Mouse (Mus musculus) duodenum, adult 2 months (tissue): ENCODE measurements around the gene Taldo1. TPM values are rescaled to one million over a fixed set of nuclear protein-coding genes. Genes with fewer than 3 reads are reported as not detected.

Experiments
- polyA plus RNA-seq: library from polyadenylated mRNA; depleted of rRNA; stranded (reverse); fragments of >200 nt; gene quantifications from 2 replicates; pipeline ENCODE4 v1.2.3, GENCODE M21; 2012; ENCODE audit warnings: low replicate concordance; rRNA removed

Gene Taldo1
- polyA plus RNA-seq: 174 and 342 TPM in 2 replicates

DNA sequence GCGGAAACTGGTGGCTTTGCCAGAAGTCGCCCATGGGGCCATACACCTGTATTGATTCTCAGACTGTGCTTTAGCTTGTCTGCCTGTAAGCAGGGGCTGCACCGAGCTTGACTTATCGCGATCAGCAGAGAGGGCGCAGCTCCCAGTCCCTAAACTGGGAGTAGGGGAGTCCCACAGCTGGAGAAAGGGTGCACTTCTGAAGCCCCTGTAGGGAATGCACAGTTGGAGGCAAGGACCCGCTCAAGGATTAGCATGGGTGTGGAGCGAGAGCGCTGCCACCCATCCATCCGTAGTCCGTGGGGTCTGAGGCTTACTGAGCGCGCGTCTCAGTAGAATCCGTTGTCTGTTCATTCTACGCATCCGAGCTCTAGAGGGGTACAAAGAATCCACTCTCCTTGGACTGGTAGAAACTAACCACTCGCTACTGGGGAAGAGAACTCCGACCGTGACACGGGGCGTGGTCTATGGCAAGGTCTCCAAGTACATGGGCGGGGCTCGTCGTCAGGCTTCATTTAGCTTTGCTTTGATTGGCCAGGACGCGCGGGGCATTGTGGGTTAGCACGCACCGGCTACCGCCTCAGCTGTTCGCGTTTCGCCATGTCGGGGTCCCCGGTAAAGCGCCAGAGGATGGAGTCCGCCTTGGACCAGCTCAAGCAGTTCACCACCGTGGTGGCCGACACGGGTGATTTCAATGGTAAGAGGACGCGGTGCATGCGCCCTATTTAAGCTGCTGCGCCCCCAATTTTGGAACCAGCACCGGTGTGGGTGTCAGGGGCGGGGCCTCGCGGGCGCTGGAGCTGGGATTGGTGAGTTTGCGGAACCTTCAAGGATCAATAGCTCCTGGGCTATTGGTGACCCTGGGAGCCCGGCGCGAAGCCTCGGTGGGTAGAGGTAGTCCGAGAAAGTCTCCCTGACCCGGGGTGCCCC, at the start of gene Taldo1:
TSS of gene Taldo1 (plus strand) at position 575 of the 927 bp plus-strand sequence.

DNA sequence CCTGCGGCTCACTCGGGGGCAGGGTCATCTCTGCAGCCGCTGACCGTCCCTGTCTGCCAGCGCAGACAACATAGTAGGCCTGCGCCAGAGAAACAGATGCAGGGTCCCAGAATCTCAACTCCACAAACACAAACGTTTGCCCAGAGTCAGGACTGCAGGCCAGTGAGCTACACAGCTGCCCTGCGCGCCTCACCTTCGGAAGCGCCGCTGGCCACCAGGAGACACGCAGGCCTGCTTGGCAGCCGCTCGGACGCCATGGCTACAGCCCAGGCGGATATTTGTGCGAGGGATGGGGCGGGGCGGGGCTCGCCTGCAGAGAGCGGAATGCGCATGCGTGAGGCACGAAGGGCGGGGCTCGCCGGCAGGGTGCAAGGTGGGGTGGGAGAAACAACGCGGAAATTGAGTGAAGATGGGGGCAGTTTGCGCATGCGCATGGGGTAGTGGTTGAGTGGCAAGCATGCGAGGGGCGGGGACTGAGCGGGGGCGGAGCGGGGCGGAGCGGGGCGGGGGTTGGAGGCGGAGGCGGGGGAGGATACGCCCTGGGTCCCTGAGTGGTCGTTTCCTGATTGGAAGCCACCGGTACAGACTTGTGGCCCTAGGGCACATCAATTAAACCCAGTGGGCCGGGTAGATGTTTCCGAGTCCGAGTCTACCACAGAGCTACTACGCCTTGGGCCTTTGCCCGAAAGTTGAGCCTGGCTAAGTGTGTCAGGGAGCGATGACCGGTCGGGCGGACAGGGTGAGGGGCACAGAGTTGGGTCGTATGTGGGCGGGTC, 22.0 kb downstream of the Taldo1 start, which contains the start of gene Gatd1:
TSS of gene Gatd1 (minus strand) at position 328 of the 776 bp plus-strand sequence.

DNA sequence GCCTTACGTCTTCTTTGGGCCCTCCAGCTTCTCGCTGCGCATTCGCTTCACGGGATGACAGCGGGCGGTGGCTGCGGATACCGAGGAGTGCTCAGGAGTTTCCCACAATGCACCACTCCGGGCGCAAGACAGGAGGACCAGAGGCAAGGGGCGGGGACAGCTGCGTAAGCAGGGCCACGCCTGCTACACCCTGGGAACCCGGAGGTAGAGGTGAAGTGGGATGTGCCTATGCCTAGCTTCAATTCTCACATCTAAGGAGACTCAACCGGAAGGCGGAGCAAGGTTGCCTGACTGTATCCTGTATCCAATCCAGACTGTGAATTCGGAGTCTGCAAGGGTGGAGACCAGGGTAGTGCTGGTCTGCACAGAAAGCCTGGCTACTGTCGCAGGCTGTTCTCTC, 37.3 kb downstream of the Taldo1 start, which contains the start of gene Cend1:
TSS of gene Cend1 (minus strand) at position 182 of the 400 bp plus-strand sequence.

DNA sequence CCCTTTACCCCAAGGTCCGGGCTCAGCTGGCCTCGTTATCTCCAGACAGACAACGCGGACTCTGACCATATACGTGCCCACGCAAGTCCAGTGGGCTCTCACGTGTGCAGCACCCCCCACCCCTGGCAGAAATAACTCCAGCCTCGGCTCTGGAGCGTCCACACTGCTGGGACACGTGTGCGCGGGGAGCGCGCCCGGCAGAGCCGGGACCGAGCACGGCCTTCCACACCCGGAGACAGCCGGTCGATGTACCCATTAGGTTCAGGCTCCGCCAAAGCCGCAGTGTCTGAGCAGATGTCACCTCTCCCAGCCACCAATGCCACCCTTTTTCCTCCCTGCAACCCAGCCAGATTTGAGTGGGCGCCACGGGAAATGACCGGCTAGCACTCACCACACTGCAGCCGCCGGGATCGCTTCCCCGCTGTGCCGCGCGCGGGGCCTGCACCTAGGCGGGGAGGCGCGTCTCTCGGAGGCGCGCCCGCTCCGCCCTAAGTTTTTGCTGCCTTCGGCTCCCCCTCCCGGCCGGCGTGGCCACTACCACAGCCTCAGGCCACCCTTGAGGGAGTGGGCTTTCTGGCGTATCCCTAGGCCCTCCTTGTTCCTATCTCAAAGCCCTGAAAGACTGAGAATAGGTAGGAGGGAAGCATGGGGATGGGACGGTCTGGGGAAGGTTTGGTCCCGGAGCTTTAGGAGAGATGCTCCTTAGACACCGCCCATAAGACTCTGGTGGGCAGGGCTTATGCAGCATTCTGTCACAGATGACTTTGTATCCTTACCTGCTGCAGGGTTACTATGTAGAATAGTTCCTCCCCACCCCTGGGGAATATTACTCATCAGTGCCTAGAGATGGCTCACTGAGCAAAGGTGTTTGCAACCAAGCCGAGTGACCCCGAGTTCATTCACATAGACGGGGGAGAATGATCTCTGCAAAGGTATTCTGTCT, 45.5 kb downstream of the Taldo1 start, which contains the start of gene Slc25a22:
TSS of gene Slc25a22 (minus strand) at position 715 of the 943 bp plus-strand sequence.

DNA sequence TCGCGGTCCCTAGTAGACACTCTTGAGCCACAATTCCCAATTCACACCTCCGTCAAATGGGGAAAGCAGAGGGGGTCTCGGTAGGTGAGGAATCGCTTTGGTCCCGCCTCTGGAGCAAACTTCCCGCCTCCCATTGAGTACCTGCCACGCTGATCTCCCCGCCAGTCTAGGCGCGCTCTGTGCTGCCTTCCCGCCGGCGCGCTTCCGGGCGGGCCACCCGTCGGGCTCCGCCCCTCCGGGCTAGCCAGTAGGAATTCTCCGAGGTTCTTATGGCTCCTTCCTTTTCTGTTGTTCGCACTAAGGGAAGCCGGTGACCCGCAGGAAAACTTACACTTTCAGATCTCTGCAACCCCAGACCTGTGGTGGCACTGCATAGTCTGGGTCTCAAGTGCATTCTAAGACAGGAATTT, 51.8 kb downstream of the Taldo1 start, which contains the start of gene Pidd1:
TSS of gene Pidd1 (minus strand) at position 198 of the 410 bp plus-strand sequence.

DNA sequence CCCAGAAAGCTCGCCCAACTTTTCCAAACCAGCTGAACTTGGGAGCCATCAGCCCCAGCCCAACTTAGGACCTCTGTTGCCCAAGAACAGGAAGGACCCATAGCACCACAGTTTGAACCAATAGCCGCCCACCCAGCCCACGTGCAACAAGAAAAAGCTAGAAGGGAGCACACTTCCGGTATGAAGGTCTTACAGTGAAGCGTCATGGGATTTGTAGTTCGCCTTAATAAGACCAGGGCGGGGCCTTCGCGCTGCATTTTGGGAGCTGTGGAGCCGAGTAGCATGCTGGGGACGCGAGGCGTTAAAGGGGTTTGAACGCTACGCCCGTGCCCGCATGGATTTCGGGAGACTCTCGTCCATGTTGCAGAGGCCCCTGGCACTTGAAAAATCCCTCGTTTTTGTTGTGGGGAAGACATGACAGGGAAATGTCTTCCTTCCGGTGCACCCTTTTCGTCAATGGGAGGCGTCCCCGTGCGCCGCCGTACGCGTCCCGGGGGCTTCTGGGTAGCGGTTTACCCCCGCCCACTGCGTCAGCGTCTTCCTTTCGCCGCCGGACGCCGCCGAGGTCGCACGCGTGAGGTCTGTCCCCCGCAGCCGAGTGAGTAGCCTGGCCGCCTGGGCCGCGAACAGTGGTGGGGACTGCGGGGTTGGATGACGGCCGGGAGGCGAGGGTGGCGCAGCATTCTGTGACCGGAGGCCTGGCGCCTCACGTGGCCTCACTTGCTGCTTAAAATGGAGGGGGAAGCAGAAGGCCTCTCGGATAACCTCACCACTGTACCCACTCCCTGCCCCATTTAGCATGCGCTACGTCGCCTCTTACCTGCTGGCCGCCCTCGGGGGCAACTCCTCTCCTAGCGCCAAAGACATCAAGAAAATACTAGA, 55.4 kb downstream of the Taldo1 start, which contains the start of gene Rplp2:
TSS of gene Rplp2 (plus strand) at position 261 of the 882 bp plus-strand sequence.

Other genes with a start within 250 kb of the Taldo1 start
- 101 and 118 TPM in 2 replicates for gene Rnh1, start 219.3 kb upstream of the Taldo1 start, polyA plus RNA-seq
- 42.6 and 50.0 TPM in 2 replicates for gene Hras, start 198.2 kb upstream of the Taldo1 start, polyA plus RNA-seq
- gene Lrrc56, start 198.0 kb upstream of the Taldo1 start, polyA plus RNA-seq: 6.5 and 9.6 TPM in 2 replicates
- 9.3 and 10.1 TPM in 2 replicates for gene Lmntd2, start 178.1 kb upstream of the Taldo1 start, polyA plus RNA-seq
- 141 and 227 TPM in 2 replicates for gene Rassf7, start 176.3 kb upstream of the Taldo1 start, polyA plus RNA-seq
- gene Phrf1, start 163.4 kb upstream of the Taldo1 start, polyA plus RNA-seq: 28.2 and 33.6 TPM in 2 replicates
- 130 and 684 TPM in 2 replicates for gene Irf7, start 125.7 kb upstream of the Taldo1 start, polyA plus RNA-seq
- gene Cdhr5, start 115.4 kb upstream of the Taldo1 start, polyA plus RNA-seq: 584 and 1,633 TPM in 2 replicates
- 313 and 900 TPM in 2 replicates for gene Sct, start 113.1 kb upstream of the Taldo1 start, polyA plus RNA-seq
- 0.08 and 0.33 TPM in 2 replicates for gene Drd4, start 100.2 kb upstream of the Taldo1 start, polyA plus RNA-seq
- 25.6 and 42.3 TPM in 2 replicates for gene Deaf1, start 64.5 kb upstream of the Taldo1 start, polyA plus RNA-seq
- gene Tmem80, start 64.5 kb upstream of the Taldo1 start, polyA plus RNA-seq: 17.7 and 21.9 TPM in 2 replicates
- 289 and 479 TPM in 2 replicates for gene Eps8l2, start 53.3 kb upstream of the Taldo1 start, polyA plus RNA-seq
- gene Gatd1, start 21.9 kb downstream of the Taldo1 start, polyA plus RNA-seq: 22.6 and 44.4 TPM in 2 replicates
- 1.1 TPM in 2 replicates for gene Cend1, start 37.3 kb downstream of the Taldo1 start, polyA plus RNA-seq
- 93.2 and 420 TPM in 2 replicates for gene Slc25a22, start 45.7 kb downstream of the Taldo1 start, polyA plus RNA-seq
- 9.0 and 12.6 TPM in 2 replicates for gene Pidd1, start 51.8 kb downstream of the Taldo1 start, polyA plus RNA-seq
- 246 and 380 TPM in 2 replicates for gene Rplp2, start 55.2 kb downstream of the Taldo1 start, polyA plus RNA-seq
- 208 and 377 TPM in 2 replicates for gene Pnpla2, start 63.0 kb downstream of the Taldo1 start, polyA plus RNA-seq
- 47.9 and 73.5 TPM in 2 replicates for gene Cracr2b, start 68.9 kb downstream of the Taldo1 start, polyA plus RNA-seq
- gene Cd151, start 75.2 kb downstream of the Taldo1 start, polyA plus RNA-seq: 213 and 344 TPM in 2 replicates
- gene Polr2l, start 82.9 kb downstream of the Taldo1 start, polyA plus RNA-seq: 19.2 and 22.7 TPM in 2 replicates
- gene Tspan4, start 83.0 kb downstream of the Taldo1 start, polyA plus RNA-seq: 22.4 and 25.5 TPM in 2 replicates
- 38.8 and 40.9 TPM in 2 replicates for gene Chid1, start 147.7 kb downstream of the Taldo1 start, polyA plus RNA-seq
- 57.1 and 96.3 TPM in 2 replicates for gene Ap2a2, start 170.0 kb downstream of the Taldo1 start, polyA plus RNA-seq